Mouse (Mus musculus) ES-E14 (cell line): ENCODE measurements around the gene Sertad3. TPM values are rescaled to one million over a fixed set of nuclear protein-coding genes. Genes with fewer than 3 reads are reported as not detected.

Source experiments
- DNase-seq: peaks from one replicate; pipeline ENCODE4 v3.0.0-alpha.2; 2013; ENCODE audit warnings: low read depth, low spot score
- H3K27ac ChIP-seq: 2 replicates; pipeline ENCODE4 v1.5.1; 2012; ENCODE audit warnings: low read depth, mild to moderate bottlenecking, low read length, moderate library complexity, mixed read lengths; ENCODE audit not compliant: poor library complexity, insufficient read depth, severe bottlenecking
- H3K36me3 ChIP-seq: 2 replicates; pipeline ENCODE4 v1.6.1; 2012; ENCODE audit warnings: mild to moderate bottlenecking, low read length, moderate library complexity, mixed read lengths; ENCODE audit not compliant: control insufficient read depth, poor library complexity, insufficient read depth, severe bottlenecking
- H3K4me1 ChIP-seq, 2 experiments: fragments of 150-350 bp in 1 of 2; sonication (generic) in 1 of 2; 2 replicates each; pipeline ENCODE4 v1.6.1; 2012; ENCODE audit warnings: low read length in 2 of 2, mild to moderate bottlenecking in 1 of 2, mixed read lengths in 1 of 2; ENCODE audit not compliant: control insufficient read depth in 2 of 2, insufficient read depth in 2 of 2, poor library complexity in 1 of 2
- H3K4me3 ChIP-seq, 2 experiments: fragments of 150-350 bp in 1 of 2; sonication (generic) in 1 of 2; 2 replicates each; pipeline ENCODE4 v1.5.1; 2012; ENCODE audit warnings: low read length in 2 of 2, low read depth in 1 of 2, mild to moderate bottlenecking in 1 of 2, mixed read lengths in 1 of 2; ENCODE audit not compliant: insufficient read depth in 1 of 2, poor library complexity in 1 of 2, severe bottlenecking in 1 of 2
- H3K9ac ChIP-seq: 2 replicates; pipeline ENCODE4 v1.6.1; 2012; ENCODE audit warnings: low read depth, mild to moderate bottlenecking, low read length, mixed read lengths; ENCODE audit not compliant: poor library complexity, insufficient read depth, severe bottlenecking
- H3K9me3 ChIP-seq: fragments of 150-350 bp; sonication (generic); 2 replicates; pipeline ENCODE4 v1.6.1; 2012; ENCODE audit warnings: low read depth, mild to moderate bottlenecking, low read length; ENCODE audit not compliant: control insufficient read depth, insufficient read depth
- CHD2 ChIP-seq: IDR thresholded peaks from 2 replicates; pipeline ENCODE4 v1.6.1; 2014; ENCODE audit warnings: mild to moderate bottlenecking, low read depth, low read length, inconsistent platforms
- HCFC1 ChIP-seq: IDR thresholded peaks from 2 replicates; pipeline ENCODE4 v1.6.1; 2012; ENCODE audit warnings: low read length, inconsistent platforms, borderline replicate concordance; ENCODE audit not compliant: insufficient read depth
- MAFK ChIP-seq: IDR thresholded peaks from 2 replicates; pipeline ENCODE4 v1.6.1; 2014; ENCODE audit warnings: mild to moderate bottlenecking, low read depth, low read length, inconsistent platforms; ENCODE audit not compliant: insufficient read depth
- ZC3H11A ChIP-seq: IDR thresholded peaks from 2 replicates; pipeline ENCODE4 v1.6.1; 2012; ENCODE audit warnings: low read depth, mild to moderate bottlenecking, inconsistent platforms, low read length, borderline replicate concordance
- ZNF384 ChIP-seq: IDR thresholded peaks from 2 replicates; pipeline ENCODE4 v1.6.1; 2012; ENCODE audit warnings: low read depth, low read length, inconsistent platforms
- in situ Hi-C, 2 experiments: fragments of 600-800 bp; cut with MboI; formaldehyde crosslinking; loops; one replicate each; pipeline ENCODE4 v1.15.1; 2025; ENCODE audit warnings: low sequenced_read_pairs in 2 of 2, inconsistent platforms in 1 of 2; ENCODE audit not compliant: unreplicated experiment in 2 of 2
- total RNA-seq: library from RNA; depleted of rRNA; stranded (reverse); fragments of 300-350 nt; gene quantifications from 2 replicates; pipeline ENCODE4 v1.2.3, GENCODE M21; 2012

Sertad3 gene
- total RNA-seq, 1 experiment, result 5.4 TPM

DNA sequence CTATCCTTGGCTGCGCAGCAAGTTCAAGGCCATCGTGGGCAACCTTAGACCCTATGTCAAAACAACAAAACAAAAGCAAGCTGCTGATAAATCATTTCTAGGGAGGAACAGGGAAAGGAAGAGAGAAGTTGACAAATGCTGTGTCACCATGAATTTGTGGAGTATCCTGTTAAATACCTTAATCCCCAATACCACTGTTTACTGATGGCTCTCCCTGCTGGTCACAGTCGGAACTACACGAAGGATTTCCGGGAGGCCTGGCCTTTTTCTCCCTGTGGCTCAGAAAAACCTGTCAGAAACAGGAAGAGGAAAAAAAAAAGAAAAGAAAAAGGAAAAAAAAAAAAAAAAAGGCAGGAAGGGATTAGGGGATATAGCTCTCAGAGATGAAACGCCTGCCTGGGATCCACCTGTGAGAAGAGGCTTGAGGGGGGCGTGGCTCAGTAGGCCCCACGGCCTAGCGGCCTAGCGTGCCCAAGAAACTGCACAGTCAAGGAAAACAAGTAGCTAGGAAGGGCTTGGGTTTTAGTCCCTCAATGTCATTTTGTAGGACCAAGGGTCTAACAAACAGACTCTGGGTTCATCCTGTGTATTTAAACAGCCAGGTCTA is 24.2 kb upstream of the Sertad3 start:
- H3K36me3 ChIP-seq, result no peaks in the 10 kb centered on the region
- no peak overlapping the region for H3K9ac ChIP-seq
- peak; percentile 85 for DNase-seq
- H3K4me1 ChIP-seq, result peaks cover 0 to 4% of the 10 kb centered on the region in 2 experiments; a peak in 1 of 4 replicates
- H3K4me3 ChIP-seq, result no peak overlapping the region
- in situ Hi-C loops, result no loop called here
- TF ChIP-seq MAFK (peak; percentile 84), CHD2 (no peak), HCFC1 (no peak), ZNF384 (peak; percentile 97), ZC3H11A (0 out of 2 replicates have a peak, but pooled peaks have one; percentile 17)
- peak overlapping the region; percentile 27; the same call in 1 of the 2 replicates for H3K27ac ChIP-seq
- no peaks in the 10 kb centered on the region for H3K9me3 ChIP-seq

DNA sequence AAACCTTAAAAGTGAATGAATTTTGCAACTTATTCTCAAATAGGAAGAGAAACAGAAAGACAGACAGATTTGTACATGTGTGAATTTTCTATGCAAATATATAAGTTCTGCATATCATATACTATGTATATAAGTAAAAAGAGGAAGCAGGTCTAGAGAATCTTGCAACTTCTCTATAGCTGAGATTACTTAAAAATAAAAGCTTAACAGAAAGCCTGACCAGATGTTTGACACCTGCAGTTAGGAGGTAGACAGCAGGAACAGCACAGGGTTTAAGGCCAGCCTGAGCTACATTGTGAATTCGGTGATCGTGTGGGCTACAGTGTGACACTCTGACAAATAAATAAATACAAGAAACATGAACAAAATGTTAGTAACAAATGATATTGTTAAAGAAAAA is 22.2 kb upstream of the Sertad3 start:
- no peaks in the 10 kb centered on the region for H3K36me3 ChIP-seq
- peaks cover 0 to 5% of the 10 kb centered on the region in 2 experiments; a peak in 1 of 4 replicates for H3K4me1 ChIP-seq
- in situ Hi-C loops, result no loop called here

DNA sequence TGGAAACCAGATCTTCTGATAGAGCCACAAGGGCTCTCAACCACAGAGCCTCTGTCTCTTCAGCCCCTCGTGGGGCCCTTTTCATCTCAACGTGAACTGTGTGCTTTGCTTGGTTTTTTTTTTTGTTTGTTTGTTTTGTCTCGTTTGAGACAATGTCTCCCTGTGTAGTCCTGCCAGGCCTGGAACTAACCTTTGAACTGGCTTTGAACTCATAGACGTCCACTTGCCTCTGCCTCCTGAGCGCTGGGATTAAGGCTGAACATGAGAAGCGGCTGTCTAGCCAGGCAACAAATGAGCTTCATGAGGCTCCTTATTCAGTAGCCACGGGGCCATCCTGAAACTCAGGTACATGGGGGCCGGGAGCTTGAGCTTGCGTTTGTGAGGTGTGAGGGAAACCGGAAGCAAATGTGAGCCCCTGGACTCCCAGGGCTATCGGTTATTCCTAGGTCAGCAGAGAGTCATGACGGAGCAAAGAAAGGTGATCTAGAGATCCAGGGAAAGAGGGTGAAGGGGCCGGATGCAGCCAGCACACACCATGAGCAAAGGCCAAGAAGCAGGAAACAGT is 21.3 kb upstream of the Sertad3 start:
- no peak overlapping the region for H3K4me3 ChIP-seq
- no peaks in the 10 kb centered on the region for H3K36me3 ChIP-seq
- no peaks in the 10 kb centered on the region for H3K9me3 ChIP-seq
- no peak overlapping the region for H3K9ac ChIP-seq
- TF ChIP-seq CHD2 (no peak), MAFK (no peak), ZNF384 (no peak), HCFC1 (no peak), ZC3H11A (no peak)
- 0 out of 4 replicates have a peak, but pooled peaks cover 0 to 1% of the 10 kb centered on the region in 2 experiments for H3K4me1 ChIP-seq
- in situ Hi-C loops, result no loop called here
- no peak overlapping the region for H3K27ac ChIP-seq
- no peak for DNase-seq

More for the DNA sequence above, 22.2 kb upstream of the Sertad3 start:
- DNase-seq, result no peak
- no peak overlapping the region for H3K27ac ChIP-seq
- no peak overlapping the region for H3K4me3 ChIP-seq
- TF ChIP-seq ZNF384 (no peak), MAFK (no peak), HCFC1 (no peak), CHD2 (no peak), ZC3H11A (no peak)
- H3K9ac ChIP-seq, result no peak overlapping the region
- H3K9me3 ChIP-seq, result no peaks in the 10 kb centered on the region

DNA sequence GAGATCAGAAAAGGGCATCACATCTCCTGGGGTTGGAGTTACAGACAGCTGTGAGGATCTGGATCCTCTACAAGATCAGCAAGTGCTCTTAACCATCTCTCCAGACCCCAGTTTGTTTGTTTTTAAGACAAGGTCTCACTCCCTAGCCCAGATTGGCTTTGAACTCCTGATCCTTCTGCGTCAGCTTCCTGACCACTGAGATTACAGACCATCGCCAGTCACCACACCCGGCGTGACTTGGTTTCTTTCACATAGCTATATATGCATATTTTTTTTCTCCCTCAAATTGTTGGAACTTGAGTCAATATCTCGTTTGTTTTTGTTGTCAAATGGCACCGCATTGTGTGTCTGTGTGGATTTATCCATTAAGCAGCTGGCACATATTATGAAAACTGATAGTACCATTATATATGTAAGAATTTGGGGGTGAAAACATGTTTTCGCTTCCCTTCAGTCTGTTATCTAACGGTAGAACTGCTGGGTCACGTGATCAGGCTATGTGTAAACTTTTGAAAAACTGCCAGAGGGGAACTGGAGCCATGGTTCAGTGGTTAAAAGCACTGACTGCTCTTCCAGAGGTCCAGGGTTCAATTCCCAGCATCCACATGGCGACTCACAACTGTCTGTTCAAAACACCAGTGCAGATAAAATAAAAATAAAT is 19.0 kb upstream of the Sertad3 start:
- no peaks in the 10 kb centered on the region for H3K9me3 ChIP-seq
- TF ChIP-seq CHD2 (no peak), ZC3H11A (no peak), MAFK (no peak), ZNF384 (no peak), HCFC1 (no peak)

More for the DNA sequence above, 19.0 kb upstream of the Sertad3 start:
- no peak overlapping the region for H3K4me3 ChIP-seq
- no peak overlapping the region for H3K27ac ChIP-seq
- H3K9ac ChIP-seq, result no peak overlapping the region
- DNase-seq, result no peak
- peaks cover 3% of the 10 kb centered on the region; the same call in 1 of the 2 replicates for H3K36me3 ChIP-seq
- H3K4me1 ChIP-seq, result peaks cover 0 to 4% of the 10 kb centered on the region in 2 experiments; a peak in 2 of 4 replicates
- in situ Hi-C loops, result no loop called here
